8 mouse cellular contexts compared by ENCODE assay signal in the genomic region with DNA sequence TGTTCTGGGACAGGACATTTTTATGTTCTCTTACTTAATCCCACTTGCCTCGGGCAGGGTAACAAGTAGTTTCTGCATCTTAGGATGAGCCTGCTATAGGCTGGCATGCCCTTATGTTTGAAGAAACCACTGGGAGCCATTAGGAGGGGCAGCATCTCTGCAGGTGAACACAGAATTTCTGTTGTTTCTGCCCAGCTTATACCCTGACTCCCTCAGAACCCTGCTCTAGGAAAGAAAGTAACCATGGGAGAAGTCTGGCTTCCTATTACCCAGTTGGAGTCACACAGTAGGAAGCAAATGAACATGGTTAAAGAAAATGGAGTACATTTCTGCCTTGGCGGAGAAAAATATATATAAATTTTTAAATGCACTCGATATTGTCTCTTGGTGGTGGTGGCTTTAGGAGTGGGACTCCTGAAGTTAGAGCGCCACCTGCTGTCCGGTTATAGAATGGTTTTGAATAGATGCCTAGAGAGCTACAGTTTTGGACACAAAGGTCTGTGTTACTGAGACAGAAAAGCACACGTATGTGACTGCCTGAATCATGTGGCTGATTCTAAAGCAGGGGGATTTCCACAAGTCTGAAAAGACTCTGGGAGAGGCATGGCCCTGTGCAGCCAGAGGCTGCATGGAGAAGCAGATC. TPM values are rescaled to one million over a fixed set of nuclear protein-coding genes. Genes with fewer than 3 reads are reported as not detected.
DNase-seq lines count a peak whose midpoint lies in the region; ATAC-seq lines count a peak whose summit lies in the region.

No protein-coding gene starts in this region.

- peak; percentile 83 to 84 for DNase-seq in adrenal gland, adult 18-20 months (ENCODE audit: low spot score in 2 of 2)
- DNase-seq in cerebellum, postnatal 4 days (ENCODE audit: low spot score in 2 of 2) = peak; percentile 77 to 88
- peak; percentile 33 to 41 for DNase-seq in gastrocnemius, adult 8-10 months (ENCODE audit: low spot score in 2 of 2)
- peak; percentile 14 for DNase-seq in induced T-regulatory cell, adult 2 months (ENCODE audit: low read depth)
- DNase-seq in left cerebral cortex, adult 18-20 months (ENCODE audit: low spot score in 2 of 2) = peak; percentile 88 to 93
- DNase-seq in right cerebral cortex, postnatal 36 days (ENCODE audit: low spot score in 2 of 2) = peak; percentile 69 to 70

- 0 out of 2 replicates have a peak, but pooled peaks have one; percentile 74 for ATAC-seq in megakaryocyte-erythroid progenitor cell, adult 5-6 weeks (replicated peaks; ENCODE audit: low FRiP score, low TSS enrichment, poor library complexity, severe bottlenecking)
- no peak for ATAC-seq in erythroblast, adult 5-6 weeks (replicated peaks; ENCODE audit: low FRiP score, poor library complexity, severe bottlenecking)

RNA-seq across cellular contexts. Expression of a gene that starts 47.5 kb away (rescaled TPM):
- under 1 TPM; 0.17 to 0.32 TPM for total RNA-seq in adrenal gland, adult 18-20 months (2021)
- 100 to 1,000 TPM in 2 of 4 experiments, 10 to 100 TPM in 2; 76.4 to 182 (median 94.4) TPM for total RNA-seq in gastrocnemius, adult 8-10 months (2022)
- not detected for total RNA-seq in left cerebral cortex, adult 18-20 months (2021)
- not detected in 2 replicates for total RNA-seq in megakaryocyte-erythroid progenitor cell, adult 5-6 weeks (2014; fragmentation: Nextera tagmentation)
- total RNA-seq in megakaryocyte-erythroid progenitor cell, adult 5-6 weeks (2017) = not detected in 2 replicates
- total RNA-seq in erythroblast, adult 5-6 weeks (2015; ENCODE audit: low replicate concordance) = not detected in 2 replicates
- not detected in 2 replicates for total RNA-seq in erythroblast, adult 5-6 weeks (2017; ENCODE audit: low replicate concordance)

Comparison
In these comparisons a context has a peak if more than half of its experiments do, and no peak if none do; other contexts are left out.
1. DNase-seq: peak in every context shown above with its lines; median percentile 90 in left cerebral cortex, adult 18-20 months; 84 in adrenal gland, adult 18-20 months; 82 in cerebellum, postnatal 4 days; 70 in right cerebral cortex, postnatal 36 days; 37 in gastrocnemius, adult 8-10 months; 14 in induced T-regulatory cell, adult 2 months.
2. RNA of a gene that starts 47.5 kb away (total RNA-seq): 76.4 to 182 TPM in gastrocnemius, adult 8-10 months; 0.17 to 0.32 TPM in adrenal gland, adult 18-20 months, not detected in left cerebral cortex, adult 18-20 months, not detected in megakaryocyte-erythroid progenitor cell, adult 5-6 weeks and not detected in erythroblast, adult 5-6 weeks; every median in the first group is over 10 times any median in the second.